Mouse (Mus musculus): Measurements from ENCODE around the gene 1600014C23Rik.

Gene 1600014C23Rik

GRCm38 (mm10) chr17:45752678-45753077 is 19.0 kb upstream of the 1600014C23Rik start:
- DNase-seq (ENCODE audit: inconsistent age in 2 of 2, low spot score in 1 of 2), result no peak

GRCm38 (mm10) chr17:45752053-45752452 is 18.4 kb upstream of the 1600014C23Rik start:
- no peak for DNase-seq (ENCODE audit: inconsistent age in 2 of 2, low spot score in 1 of 2)

GRCm38 (mm10) chr17:45751359-45751758 is 17.7 kb upstream of the 1600014C23Rik start:
- DNase-seq (ENCODE audit: inconsistent age in 2 of 2, low spot score in 1 of 2), result no peak

- no peak for DNase-seq (ENCODE audit: inconsistent age in 2 of 2, low spot score in 1 of 2)
Measured at GRCm38 (mm10) chr17:45749100-45749499, 15.5 kb upstream of the 1600014C23Rik start.

GRCm38 (mm10) chr17:45747858-45748785 is 14.5 kb upstream of the 1600014C23Rik start:
- DNase-seq (ENCODE audit: inconsistent age in 2 of 2, low spot score in 1 of 2), result peak; percentile 82 to 90

GRCm38 (mm10) chr17:45747293-45747692 is 13.6 kb upstream of the 1600014C23Rik start:
- DNase-seq (ENCODE audit: inconsistent age in 2 of 2, low spot score in 1 of 2), result no peak

GRCm38 (mm10) chr17:45746755-45747154 is 13.1 kb upstream of the 1600014C23Rik start:
- no peak for DNase-seq (ENCODE audit: inconsistent age in 2 of 2, low spot score in 1 of 2)

GRCm38 (mm10) chr17:45745629-45746028 is 12.0 kb upstream of the 1600014C23Rik start:
- DNase-seq (ENCODE audit: inconsistent age in 2 of 2, low spot score in 1 of 2), result no peak

- DNase-seq (ENCODE audit: inconsistent age in 2 of 2, low spot score in 1 of 2), result peak in 1 of 2 experiments; percentile 66
Measured at GRCm38 (mm10) chr17:45742371-45743147, 8.9 kb upstream of the 1600014C23Rik start.

GRCm38 (mm10) chr17:45737078-45737601 is 3.5 kb upstream of the 1600014C23Rik start:
- no peak for DNase-seq (ENCODE audit: inconsistent age in 2 of 2, low spot score in 1 of 2)

GRCm38 (mm10) chr17:45736311-45737077 is 2.9 kb upstream of the 1600014C23Rik start:
- DNase-seq (ENCODE audit: inconsistent age in 2 of 2, low spot score in 1 of 2), result peak; percentile 88 to 92

GRCm38 (mm10) chr17:45735382-45736310 is 2.0 kb upstream of the 1600014C23Rik start:
- DNase-seq (ENCODE audit: inconsistent age in 2 of 2, low spot score in 1 of 2), result peak; percentile 81 to 95

- DNase-seq (ENCODE audit: inconsistent age in 2 of 2, low spot score in 1 of 2), result no peak
Measured at GRCm38 (mm10) chr17:45734881-45735280, 1.2 kb upstream of the 1600014C23Rik start.

GRCm38 (mm10) chr17:45734333-45734732 is 689 bp upstream of the 1600014C23Rik start:
- DNase-seq (ENCODE audit: inconsistent age in 2 of 2, low spot score in 1 of 2), result no peak

GRCm38 (mm10) chr17:45733038-45733734 is 458 bp downstream of the 1600014C23Rik start:
- peak in 1 of 2 experiments; percentile 34 for DNase-seq (ENCODE audit: inconsistent age in 2 of 2, low spot score in 1 of 2)

- peak; percentile 82 to 96 for DNase-seq (ENCODE audit: inconsistent age in 2 of 2, low spot score in 1 of 2)
Measured at GRCm38 (mm10) chr17:45731172-45731864, 2.3 kb downstream of the 1600014C23Rik start.

- DNase-seq (ENCODE audit: inconsistent age in 2 of 2, low spot score in 1 of 2), result no peak
Measured at GRCm38 (mm10) chr17:45730696-45731095, 2.9 kb downstream of the 1600014C23Rik start.

- DNase-seq (ENCODE audit: inconsistent age in 2 of 2, low spot score in 1 of 2), result no peak
Measured at GRCm38 (mm10) chr17:45729387-45729786, 4.3 kb downstream of the 1600014C23Rik start.
